Mouse (Mus musculus): ENCODE results near the gene Ttc26.

GRCm38 (mm10) chr6:38361065-38361464 is 20.2 kb upstream of the Ttc26 start:
- TF ChIP-seq CTCF (IDR thresholded peaks at IDR 0.05; ENCODE audit: low read depth) (no peak), EP300 (IDR thresholded peaks at IDR 0.05; ENCODE audit: low read depth) (no peak)
